Mouse (Mus musculus) common myeloid progenitor, adult 5-6 weeks (primary cell): ENCODE results near the gene Nubpl. TPM values are rescaled to one million over a fixed set of nuclear protein-coding genes. Genes with fewer than 3 reads are reported as not detected.
"Not testable (repeated sequence)": the region's sequence is repeated elsewhere in the genome, so short reads cannot be mapped to it uniquely, and the experiment has no call there.

Experiments
- ATAC-seq: replicated peaks from 2 replicates; pipeline ENCODE4 v1.8.0; 2016; ENCODE audit warnings: low read depth, mild to moderate bottlenecking, moderate TSS enrichment, inconsistent platforms; ENCODE audit not compliant: poor library complexity, severe bottlenecking
- total RNA-seq: library from RNA; stranded (forward); fragments of 200-1000, 187-1606 nt; gene quantifications from 2 replicates; pipeline ENCODE4 v1.2.3, GENCODE M21; 2017

Gene Nubpl
- total RNA-seq, 1 experiment from 2014 or later, result 4.4 TPM

DNA sequence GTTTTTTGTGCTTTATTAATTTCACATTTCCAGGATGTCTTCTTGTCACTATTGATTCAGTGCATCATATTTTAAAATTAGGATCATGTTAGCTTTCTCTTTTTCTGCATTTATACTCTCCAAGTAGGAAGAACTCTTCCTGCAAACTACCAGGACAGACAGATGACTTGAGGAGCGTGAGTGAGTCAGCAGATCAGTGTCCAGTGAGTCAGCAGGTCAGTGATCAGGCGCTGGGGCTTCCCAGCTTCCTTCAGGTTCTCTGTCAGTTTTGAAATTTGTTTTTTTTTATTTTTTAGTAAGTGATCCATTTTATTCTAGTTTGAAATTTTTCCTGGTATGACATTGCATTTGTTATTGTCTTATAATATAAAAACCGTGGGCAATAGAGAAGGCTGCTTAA lies 131.2 kb downstream of the Nubpl start:
- ATAC-seq, result no peak

DNA sequence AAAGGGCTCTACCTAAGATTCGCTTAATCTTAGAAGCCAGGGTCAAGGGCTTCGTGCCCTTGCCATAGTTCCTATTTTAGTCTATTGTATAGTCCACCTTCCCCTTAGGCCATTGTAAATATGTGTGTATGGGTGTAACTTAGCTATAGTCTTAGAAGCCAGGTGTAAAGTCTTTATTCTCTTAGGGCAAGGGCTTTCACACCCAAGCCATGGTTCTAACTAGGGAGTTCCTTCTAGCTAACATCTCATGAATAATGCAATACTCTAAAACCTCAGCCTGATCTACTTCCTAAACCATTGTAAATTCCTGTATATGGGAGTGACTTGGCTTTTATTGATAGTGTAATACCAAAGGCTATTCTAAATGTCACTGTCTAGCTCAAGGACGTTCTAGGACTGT lies 134.4 kb downstream of the Nubpl start:
- ATAC-seq, result not testable (repeated sequence)

GRCm38 (mm10) chr12:52242712-52243111 lies 145.2 kb downstream of the Nubpl start:
- no peak for ATAC-seq

GRCm38 (mm10) chr12:52247438-52247837 lies 149.9 kb downstream of the Nubpl start:
- no peak for ATAC-seq

- no peak for ATAC-seq
These were observed 151.0 kb downstream of the Nubpl start for GRCm38 (mm10) chr12:52248531-52248930.

GRCm38 (mm10) chr12:52254089-52254488 lies 156.6 kb downstream of the Nubpl start:
- ATAC-seq, result no peak

- ATAC-seq, result no peak
These were observed 170.6 kb downstream of the Nubpl start for GRCm38 (mm10) chr12:52268131-52268530.

DNA sequence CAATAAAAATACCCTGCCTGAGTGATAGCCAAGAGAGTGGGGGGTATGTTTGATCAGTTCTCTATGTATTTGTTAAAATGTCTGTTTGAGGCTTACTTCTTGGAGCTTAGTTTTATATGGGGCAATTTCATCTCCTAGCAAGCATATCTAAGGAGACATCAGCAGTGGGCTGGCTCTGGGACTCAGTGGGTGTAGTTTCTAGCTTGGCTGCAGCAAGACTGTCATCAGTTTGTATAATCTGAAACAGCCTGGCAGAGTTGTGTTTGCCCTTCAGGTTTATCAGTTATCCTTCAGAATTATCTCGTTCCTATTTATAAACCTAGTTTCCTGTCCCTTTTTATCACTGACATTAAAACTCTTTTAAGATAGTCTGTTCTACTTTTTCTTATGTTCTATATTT lies 175.3 kb downstream of the Nubpl start:
- no peak for ATAC-seq

DNA sequence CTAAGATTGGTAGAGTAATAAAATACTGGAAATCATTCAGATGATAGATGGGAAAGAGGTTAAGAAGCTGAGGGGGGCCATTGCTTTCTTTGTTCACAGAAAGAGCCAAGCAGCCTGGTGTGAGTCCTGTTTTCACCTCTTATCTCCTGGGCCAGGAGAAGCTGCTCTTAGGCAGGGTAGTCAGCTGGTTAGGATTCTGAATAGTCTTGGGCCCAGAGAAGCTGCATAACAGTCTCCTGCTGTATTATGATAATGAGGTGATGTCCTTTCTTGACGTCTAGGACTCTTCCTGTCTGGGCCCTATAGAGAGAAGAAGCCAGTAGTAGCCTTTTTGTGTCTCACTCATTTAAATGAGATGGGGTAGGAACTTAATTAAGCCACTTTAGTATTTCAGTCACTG lies 178.8 kb downstream of the Nubpl start:
- ATAC-seq, result no peak

DNA sequence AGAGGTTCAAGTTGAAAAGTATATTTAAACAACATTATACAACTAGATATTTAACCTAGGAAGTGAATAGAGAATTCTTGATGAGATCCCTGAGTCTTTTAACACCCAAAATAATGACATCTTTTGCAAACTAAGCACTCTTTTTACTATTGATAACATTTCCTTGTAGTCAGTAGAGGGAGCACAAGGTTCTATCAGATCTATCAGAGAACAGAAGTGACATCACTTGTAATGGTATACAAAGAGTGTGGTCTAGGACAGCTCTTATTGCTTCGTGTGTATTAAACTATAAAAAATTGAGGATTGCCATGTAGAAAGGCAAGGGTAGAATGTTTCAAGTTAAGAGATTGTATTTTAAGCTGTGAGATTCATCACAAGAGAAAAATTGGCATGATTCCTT lies 183.7 kb downstream of the Nubpl start:
- no peak for ATAC-seq

- ATAC-seq, result no peak
These were observed 186.9 kb downstream of the Nubpl start for GRCm38 (mm10) chr12:52284471-52284870.

- no peak for ATAC-seq
These were observed 189.3 kb downstream of the Nubpl start for GRCm38 (mm10) chr12:52286802-52287201.

GRCm38 (mm10) chr12:52288537-52288936 lies 191.0 kb downstream of the Nubpl start:
- peak; percentile 71 for ATAC-seq

GRCm38 (mm10) chr12:52288941-52289567 lies 191.5 kb downstream of the Nubpl start:
- no peak for ATAC-seq

GRCm38 (mm10) chr12:52289594-52289993 lies 192.1 kb downstream of the Nubpl start:
- no peak for ATAC-seq

GRCm38 (mm10) chr12:52293931-52294330 lies 196.4 kb downstream of the Nubpl start:
- ATAC-seq, result no peak

- no peak for ATAC-seq
These were observed 200.5 kb downstream of the Nubpl start for GRCm38 (mm10) chr12:52297988-52298387.

DNA sequence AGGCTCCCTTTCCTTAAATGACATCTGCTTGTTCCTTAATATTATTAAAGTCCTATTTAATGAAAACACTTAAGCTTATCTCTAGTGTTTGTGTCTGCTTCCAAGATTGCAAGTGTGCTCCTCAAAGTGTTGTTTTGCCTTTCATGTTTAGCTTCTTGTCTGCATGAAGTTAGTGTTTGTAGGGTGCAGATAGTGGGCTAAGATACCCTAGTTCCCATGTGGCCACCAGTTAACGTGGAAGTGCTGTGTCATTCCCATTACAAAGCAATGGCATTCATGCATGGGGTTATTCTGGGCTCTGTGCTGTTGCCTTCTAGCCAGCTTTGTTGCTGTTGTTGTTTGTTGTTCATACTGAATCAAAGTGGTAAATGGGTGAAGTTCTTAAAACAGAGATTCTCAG lies 201.1 kb downstream of the Nubpl start:
- ATAC-seq, result peak; percentile 66; the same call in 1 of the 2 replicates

- ATAC-seq, result no peak
These were observed 205.4 kb downstream of the Nubpl start for GRCm38 (mm10) chr12:52302961-52303360.

- no peak for ATAC-seq
These were observed 208.8 kb downstream of the Nubpl start for GRCm38 (mm10) chr12:52306348-52306747.

GRCm38 (mm10) chr12:52307331-52307982 lies 209.9 kb downstream of the Nubpl start:
- peak; percentile 50; the same call in 1 of the 2 replicates for ATAC-seq

GRCm38 (mm10) chr12:52308628-52309027 lies 211.1 kb downstream of the Nubpl start:
- no peak for ATAC-seq
